Mouse (Mus musculus) CH12.LX (cell line): Measurements from ENCODE around the gene Ak3. TPM values are rescaled to one million over a fixed set of nuclear protein-coding genes. Genes with fewer than 3 reads are reported as not detected.

Source experiments
- DNase-seq: peaks from one replicate; pipeline ENCODE4 v3.0.0-alpha.2; 2013; ENCODE audit errors: extremely low read depth
- H3K27ac ChIP-seq: 2 replicates; pipeline ENCODE4 v1.5.1; 2012; ENCODE audit warnings: low read depth, mild to moderate bottlenecking, control low read depth, moderate library complexity; ENCODE audit not compliant: insufficient read depth
- H3K27me3 ChIP-seq: replicated peaks from 2 replicates; pipeline ENCODE3; 2012; ENCODE audit warnings: inconsistent platforms
- H3K36me3 ChIP-seq, 2 experiments: replicated peaks in 1 of 2; 2 replicates each; pipeline versions ENCODE3 to v1.6.1; 2012; ENCODE audit warnings: inconsistent platforms in 1 of 2, low read length in 1 of 2, mild to moderate bottlenecking in 1 of 2, mixed read lengths in 1 of 2, moderate library complexity in 1 of 2; ENCODE audit not compliant: control insufficient read depth in 1 of 2, insufficient read depth in 1 of 2
- H3K4me1 ChIP-seq, 2 experiments: 2 replicates each; pipeline ENCODE4 v1.6.1; 2012; ENCODE audit warnings: inconsistent platforms in 1 of 2, moderate library complexity in 1 of 2; ENCODE audit not compliant: insufficient read depth in 2 of 2, control insufficient read depth in 1 of 2
- H3K4me2 ChIP-seq: 2 replicates; pipeline ENCODE4 v1.6.1; 2012; ENCODE audit warnings: low read depth, mild to moderate bottlenecking, control low read depth; ENCODE audit not compliant: poor library complexity, insufficient read depth, severe bottlenecking
- H3K4me3 ChIP-seq, 3 experiments: fragments of 150-350 bp in 1 of 3; sonication (generic) in 1 of 3; replicated peaks in 1 of 3; 2 replicates each; pipeline versions ENCODE3 to v1.5.1; 2011 to 2012; ENCODE audit warnings: low read depth in 2 of 3, low read length in 2 of 3, mild to moderate bottlenecking in 2 of 3, moderate library complexity in 2 of 3, control low read depth in 1 of 3, improper control_type of control experiment in 1 of 3, inconsistent platforms in 1 of 3, mixed read lengths in 1 of 3; ENCODE audit not compliant: poor library complexity in 1 of 3
- H3K79me2 ChIP-seq: replicated peaks from 2 replicates; pipeline ENCODE4 v1.6.1; 2012; ENCODE audit warnings: mild to moderate bottlenecking, moderate library complexity; ENCODE audit not compliant: control insufficient read depth, poor library complexity, insufficient read depth, severe bottlenecking; ENCODE audit errors: extremely low read depth
- H3K9ac ChIP-seq: 2 replicates; pipeline ENCODE4 v1.6.1; 2012; ENCODE audit warnings: low read depth, mild to moderate bottlenecking, control low read depth, moderate library complexity; ENCODE audit not compliant: insufficient read depth
- H3K9me3 ChIP-seq: replicated peaks from 2 replicates; pipeline ENCODE3; 2012; ENCODE audit warnings: low read length, inconsistent platforms, mixed read lengths
- BHLHE40 ChIP-seq: IDR thresholded peaks from 2 replicates; pipeline ENCODE4 v1.6.1; 2011; ENCODE audit warnings: mild to moderate bottlenecking, low read depth, low read length, improper control_type of control experiment
- CHD1 ChIP-seq: IDR thresholded peaks from 2 replicates; pipeline ENCODE4 v1.6.1; 2012; ENCODE audit warnings: low read depth, low read length, improper control_type of control experiment, inconsistent platforms
- CTCF ChIP-seq, 2 experiments: IDR thresholded peaks in 1 of 2; conservative IDR thresholded peaks in 1 of 2; 2 replicates each; pipeline ENCODE4 v1.5.1; 2011 to 2012; ENCODE audit warnings: low read depth in 2 of 2, low read length in 2 of 2, improper control_type of control experiment in 1 of 2, inconsistent platforms in 1 of 2, mild to moderate bottlenecking in 1 of 2, moderate library complexity in 1 of 2
- E2F4 ChIP-seq: IDR thresholded peaks from 2 replicates; pipeline ENCODE4 v1.6.1; 2011; ENCODE audit warnings: low read depth, low read length, improper control_type of control experiment; ENCODE audit not compliant: insufficient replicate concordance
- ELF1 ChIP-seq: IDR thresholded peaks from 2 replicates; pipeline ENCODE4 v1.6.1; 2014; ENCODE audit warnings: low read depth, mild to moderate bottlenecking, inconsistent platforms, low read length, improper control_type of control experiment
- EP300 ChIP-seq: IDR thresholded peaks from 2 replicates; pipeline ENCODE4 v1.6.1; 2011; ENCODE audit warnings: low read length, improper control_type of control experiment
- IRF4 ChIP-seq: IDR thresholded peaks from 2 replicates; pipeline ENCODE4 v1.6.1; 2014; ENCODE audit warnings: low read depth, mild to moderate bottlenecking, inconsistent platforms, low read length, improper control_type of control experiment
- JUN ChIP-seq: IDR thresholded peaks from 2 replicates; pipeline ENCODE4 v1.6.1; 2011; ENCODE audit warnings: low read depth, mild to moderate bottlenecking, low read length, improper control_type of control experiment, moderate library complexity; ENCODE audit not compliant: insufficient read depth
- MAFK ChIP-seq: IDR thresholded peaks from 2 replicates; pipeline ENCODE4 v1.6.1; 2011; ENCODE audit warnings: low read length, improper control_type of control experiment; ENCODE audit not compliant: insufficient replicate concordance
- MAX ChIP-seq: IDR thresholded peaks from 2 replicates; pipeline ENCODE4 v1.6.1; 2011; ENCODE audit warnings: low read length, improper control_type of control experiment
- MAZ ChIP-seq: IDR thresholded peaks from 2 replicates; pipeline ENCODE4 v1.6.1; 2012; ENCODE audit warnings: low read depth, mild to moderate bottlenecking, inconsistent platforms, low read length, improper control_type of control experiment, moderate library complexity
- MEF2A ChIP-seq: IDR thresholded peaks from 2 replicates; pipeline ENCODE4 v1.6.1; 2014; ENCODE audit warnings: low read depth, mild to moderate bottlenecking, inconsistent platforms, low read length, improper control_type of control experiment, borderline replicate concordance
- MYC ChIP-seq: IDR thresholded peaks from 2 replicates; pipeline ENCODE4 v1.6.1; 2011; ENCODE audit warnings: low read depth, mild to moderate bottlenecking, improper control_type of control experiment, low read length
- NELFE ChIP-seq: IDR thresholded peaks from 2 replicates; pipeline ENCODE4 v1.6.1; 2011; ENCODE audit warnings: low read depth, low read length, improper control_type of control experiment
- POLR2A ChIP-seq: IDR thresholded peaks from 2 replicates; pipeline ENCODE4 v1.6.1; 2011; ENCODE audit warnings: low read depth, mild to moderate bottlenecking, improper control_type of control experiment, low read length
- SIN3A ChIP-seq: IDR thresholded peaks from 2 replicates; pipeline ENCODE4 v1.6.1; 2012; ENCODE audit warnings: low read length, improper control_type of control experiment, inconsistent platforms
- SMC3 ChIP-seq: IDR thresholded peaks from 2 replicates; pipeline ENCODE4 v1.6.1; 2011; ENCODE audit warnings: low read depth, low read length, improper control_type of control experiment
- UBTF ChIP-seq: IDR thresholded peaks from 2 replicates; pipeline ENCODE4 v1.6.1; 2012; ENCODE audit warnings: low read depth, mild to moderate bottlenecking, inconsistent platforms, low read length, improper control_type of control experiment, moderate library complexity
- USF1 ChIP-seq: IDR thresholded peaks from 2 replicates; pipeline ENCODE4 v1.6.1; 2014; ENCODE audit warnings: low read depth, mild to moderate bottlenecking, inconsistent platforms, low read length, improper control_type of control experiment
- USF2 ChIP-seq: conservative IDR thresholded peaks from 2 replicates; pipeline ENCODE4 v1.6.1; 2011; ENCODE audit warnings: low read depth, low read length, improper control_type of control experiment
- ZC3H11A ChIP-seq: IDR thresholded peaks from 2 replicates; pipeline ENCODE4 v1.6.1; 2012; ENCODE audit warnings: low read depth, mild to moderate bottlenecking, inconsistent platforms, low read length, improper control_type of control experiment
- dilution Hi-C: fragments of 300-500 bp; cut with MboI; formaldehyde crosslinking; loops from 2 replicates; pipeline ENCODE4 v1.14.3; 2020; ENCODE audit warnings: low sequenced_read_pairs; ENCODE audit not compliant: extremely low pct_unique_long_range_greater_than_20kb, extremely low pct_ligation_motif_present
- in situ Hi-C: fragments of 300-500 bp; cut with MboI; formaldehyde crosslinking; loops from 3 replicates; pipeline ENCODE4 v1.14.3; 2019; ENCODE audit warnings: low sequenced_read_pairs, low pct_ligation_motif_present, low pct_unique_long_range_greater_than_20kb, mixed read lengths
- polyA plus RNA-seq: library from polyadenylated mRNA; unstranded; fragments of >175 nt; gene quantifications from 2 replicates; pipeline ENCODE4 v1.2.1, GENCODE M21; 2012; ENCODE audit warnings: low read depth; ENCODE audit not compliant: insufficient read length
- total RNA-seq, 2 experiments: library from RNA; depleted of rRNA; stranded (reverse); fragments of 300-350 nt in 1 of 2; fragments of >200 nt in 1 of 2; gene quantifications; 2 replicates each; pipeline ENCODE4 v1.2.3; 2012 to 2014

The Ak3 gene
- total and polyA plus RNA-seq, 3 experiments, result 21.3 to 38.8 (median 33.9) TPM

DNA sequence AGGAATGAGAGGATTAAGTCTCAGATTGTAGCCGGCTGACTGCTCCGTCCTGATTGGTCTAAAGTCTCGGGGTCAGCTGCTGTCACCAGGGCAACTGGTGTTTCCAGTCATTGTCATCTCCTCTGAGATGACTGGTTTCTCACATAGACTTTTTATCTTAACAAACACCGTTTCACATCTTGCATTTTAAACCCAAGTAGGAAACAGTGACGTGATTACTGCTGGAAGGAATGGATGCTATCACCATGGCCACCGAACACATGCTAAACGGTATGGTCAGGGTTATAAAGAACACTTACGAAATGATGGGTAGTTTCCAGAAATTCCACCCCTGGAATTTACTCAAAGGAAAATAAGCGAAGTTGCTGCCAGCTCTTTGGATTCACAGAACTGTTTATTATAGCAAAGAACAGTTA lies 3.4 kb downstream of the Ak3 start:
- H3K27me3 ChIP-seq, result no peaks in the 10 kb centered on the region
- peaks cover 0 to 25% of the 10 kb centered on the region in 2 experiments; a peak in 2 of 4 replicates for H3K4me1 ChIP-seq
- H3K9me3 ChIP-seq, result peaks cover 7% of the 10 kb centered on the region
- DNase-seq, result no peak
- H3K79me2 ChIP-seq, result no peaks in the 10 kb centered on the region; the same call in 1 of the 2 replicates
- H3K4me2 ChIP-seq, result no peak overlapping the region
- H3K36me3 ChIP-seq, result peaks cover 0 to 37% of the 10 kb centered on the region in 2 experiments
- in situ Hi-C loops, result no loop called here
- H3K27ac ChIP-seq, result no peak overlapping the region
- no peak overlapping the region for H3K4me3 ChIP-seq
- no peak overlapping the region for H3K9ac ChIP-seq
- dilution Hi-C loops, result no loop called here
- TF ChIP-seq MYC (no peak), JUN (no peak), UBTF (no peak), MAFK (no peak), E2F4 (no peak), MAX (no peak), ELF1 (no peak), USF2 (no peak), NELFE (no peak), BHLHE40 (no peak)

DNA sequence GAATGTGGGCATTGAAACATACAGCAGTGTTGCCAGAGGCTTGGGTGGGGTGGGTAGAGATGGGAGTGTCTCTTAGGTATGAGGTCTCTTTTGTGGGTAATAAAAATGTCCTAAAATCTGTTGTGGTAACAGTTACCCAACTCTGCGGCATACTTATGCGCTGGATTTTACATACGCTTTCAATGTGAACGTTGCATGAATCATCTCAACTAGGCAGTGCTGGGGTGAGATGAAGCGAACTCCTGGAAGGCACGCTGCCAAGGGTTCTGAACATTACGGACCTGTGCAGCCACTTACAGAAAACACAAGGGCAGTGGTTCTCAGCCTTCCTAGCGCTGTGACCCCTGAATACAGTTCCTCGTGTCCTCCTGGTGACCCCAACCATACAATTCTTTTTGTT lies 5.1 kb downstream of the Ak3 start:
- no peak overlapping the region for H3K27ac ChIP-seq
- in situ Hi-C loops, result no loop called here
- no peak overlapping the region for H3K4me2 ChIP-seq
- dilution Hi-C loops, result no loop called here
- no peak for DNase-seq
- H3K27me3 ChIP-seq, result no peaks in the 10 kb centered on the region
- H3K4me1 ChIP-seq, result peaks cover 0 to 19% of the 10 kb centered on the region in 2 experiments; a peak in 2 of 4 replicates
- H3K4me3 ChIP-seq, result no peak overlapping the region
- H3K9ac ChIP-seq, result no peak overlapping the region
- H3K9me3 ChIP-seq, result peaks cover 7% of the 10 kb centered on the region
- peaks cover 0 to 45% of the 10 kb centered on the region in 2 experiments for H3K36me3 ChIP-seq
- TF ChIP-seq SIN3A, result no peak
- TF ChIP-seq CHD1, result no peak
- no peak for TF ChIP-seq MEF2A
- TF ChIP-seq EP300, result no peak
- no peak for TF ChIP-seq IRF4
- TF ChIP-seq ZC3H11A, result no peak
- no peak for TF ChIP-seq ELF1
- TF ChIP-seq POLR2A, result no peak
- TF ChIP-seq E2F4, result no peak
- TF ChIP-seq USF2, result no peak
- no peak for TF ChIP-seq MAZ
- TF ChIP-seq UBTF, result no peak
- no peak for TF ChIP-seq SMC3
- no peak for TF ChIP-seq USF1
- TF ChIP-seq CTCF (conservative IDR thresholded peaks at IDR 0.05 in 1 of 2, IDR thresholded peaks at IDR 0.05 in 1 of 2; ENCODE audit: low read depth in 2 of 2, low read length in 2 of 2), result no peak
- no peaks in the 10 kb centered on the region; the same call in 1 of the 2 replicates for H3K79me2 ChIP-seq
